Mouse (Mus musculus) embryonic fibroblast, embryonic 13.5 days (primary cell): ENCODE measurements around the gene Tapbp.
"Not testable (repeated sequence)": the region's sequence is repeated elsewhere in the genome, so short reads cannot be mapped to it uniquely, and the experiment has no call there.

Source experiments
- CTCF ChIP-seq: IDR thresholded peaks from 2 replicates; pipeline ENCODE4 v1.5.1; 2011; ENCODE audit warnings: mild to moderate bottlenecking, control low read depth, low read length, moderate library complexity, borderline replicate concordance; ENCODE audit not compliant: insufficient read depth
- POLR2A ChIP-seq: IDR thresholded peaks from 2 replicates; pipeline ENCODE4 v1.6.1; 2011; ENCODE audit warnings: low read depth, mild to moderate bottlenecking, control low read depth, low read length, moderate library complexity

DNA sequence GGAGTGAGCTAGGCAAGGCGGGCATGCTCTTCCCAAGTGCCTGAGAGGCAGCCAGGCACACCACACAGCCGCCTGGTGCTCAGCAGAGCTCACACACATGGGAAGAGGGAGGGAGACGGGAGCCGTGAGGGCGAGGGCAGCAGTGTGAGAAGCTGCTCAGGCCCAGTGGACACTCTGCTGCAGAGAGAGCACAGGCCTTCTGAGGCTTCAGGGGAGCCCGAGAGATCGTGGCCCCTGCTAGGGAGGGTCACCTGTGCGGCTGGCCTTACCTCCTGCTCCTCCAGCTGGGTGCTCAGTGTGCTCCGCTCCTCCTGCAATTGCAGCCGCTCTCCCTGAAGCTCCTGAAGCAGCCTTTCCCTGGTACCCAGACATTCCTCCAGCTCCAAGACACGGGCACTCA lies 31.4 kb upstream of the Tapbp start:
- not testable (repeated sequence) for TF ChIP-seq POLR2A, CTCF
